Mouse (Mus musculus) spleen, postnatal 14 days (tissue): ENCODE measurements around the gene AI661453.
A peak's percentile ranks its signal among the peaks of the same experiment; 100 is the strongest.

Experiments used
- DNase-seq, 2 experiments: peaks; one replicate each; pipeline ENCODE4 v3.0.0; 2021 to 2022; ENCODE audit warnings: low spot score in 2 of 2

The AI661453 gene

GRCm38 (mm10) chr17:47440359-47440890 is 4.0 kb downstream of the AI661453 start:
- no peak for DNase-seq

- no peak for DNase-seq
Observed at GRCm38 (mm10) chr17:47441296-47442051, 5.1 kb downstream of the AI661453 start.

DNA sequence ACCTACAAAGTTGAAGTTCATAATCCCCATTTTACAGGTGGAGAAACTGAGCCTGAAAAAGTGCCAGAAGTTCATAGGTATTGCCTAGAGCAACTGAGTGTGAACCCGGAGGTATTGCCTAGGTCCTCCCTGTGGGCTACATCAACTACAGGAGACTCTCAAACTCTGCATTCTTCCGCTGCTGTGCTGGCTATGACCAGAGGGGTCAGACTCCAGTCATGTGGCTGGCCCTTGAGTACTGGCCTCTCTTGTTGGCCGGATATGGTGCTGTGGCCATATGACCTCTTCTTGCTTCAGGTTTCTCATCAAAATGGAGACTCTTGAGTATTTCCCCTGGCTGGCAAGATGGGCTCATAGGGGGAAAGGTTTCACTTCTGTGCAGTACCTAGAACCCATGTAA is 5.9 kb downstream of the AI661453 start:
- DNase-seq: no peak

DNA sequence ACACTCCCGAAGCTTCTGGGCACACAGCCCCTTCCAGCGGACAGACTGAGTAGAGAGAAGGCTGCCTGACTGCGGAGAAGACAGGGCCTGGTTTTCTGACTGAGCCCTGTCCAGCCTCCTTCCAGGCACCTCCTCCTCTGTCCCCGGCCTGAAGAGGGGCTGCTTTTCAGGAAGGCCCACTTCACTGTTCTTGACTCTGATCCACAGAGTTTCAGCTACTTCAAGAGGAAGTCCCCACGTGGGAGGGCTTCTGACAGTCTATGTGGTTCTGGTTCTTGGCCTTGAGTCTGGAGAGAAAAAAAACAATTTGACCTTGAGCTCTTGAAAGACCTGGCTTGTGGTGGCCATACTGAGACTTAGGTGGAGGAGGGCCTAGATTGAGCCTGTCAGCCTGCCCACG is 7.7 kb downstream of the AI661453 start:
- DNase-seq: no peak

GRCm38 (mm10) chr17:47445518-47445917 is 9.1 kb downstream of the AI661453 start:
- DNase-seq: no peak

DNA sequence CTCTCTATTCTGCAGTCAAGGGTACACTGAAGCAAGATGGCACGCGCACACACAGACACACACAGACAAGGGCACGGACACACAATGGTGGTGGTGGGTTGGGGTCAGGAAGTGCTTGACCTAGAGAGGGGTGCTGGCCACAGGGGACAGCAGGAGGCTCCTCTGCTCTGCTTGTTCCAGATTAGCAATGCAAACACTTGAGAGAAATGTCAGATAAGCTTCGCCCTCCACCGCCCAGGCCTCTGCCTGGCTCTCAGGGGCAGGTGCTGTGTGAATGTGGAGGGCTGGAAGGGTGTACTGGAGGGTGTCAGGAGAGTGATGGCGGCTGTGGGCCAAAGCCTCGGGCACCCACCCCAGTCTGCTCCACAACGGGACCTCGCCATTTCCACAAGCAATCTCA is 9.6 kb downstream of the AI661453 start:
- DNase-seq: no peak

DNA sequence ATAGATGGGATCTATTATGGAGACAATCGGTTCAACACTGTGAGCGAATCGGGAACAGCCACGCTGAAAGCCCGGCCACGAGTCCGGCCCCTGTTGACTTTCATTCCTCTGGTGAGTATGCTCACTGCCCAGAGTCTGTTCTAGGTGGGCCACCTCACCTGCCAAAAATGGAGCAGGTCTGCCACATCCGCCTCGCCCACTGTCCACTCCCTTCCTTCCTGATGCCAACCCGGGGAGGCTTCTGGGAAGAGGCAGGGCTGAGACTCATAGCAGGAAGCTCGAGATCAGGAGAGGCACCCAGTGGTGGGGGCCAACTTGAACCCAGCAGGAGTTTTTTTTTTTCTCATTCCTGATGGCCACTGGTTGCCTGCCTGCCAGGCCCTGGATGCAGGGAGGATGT is 10.1 kb downstream of the AI661453 start:
- DNase-seq: no peak

- DNase-seq: no peak
Observed at GRCm38 (mm10) chr17:47448523-47449372, 12.3 kb downstream of the AI661453 start.

- no peak for DNase-seq
Observed at GRCm38 (mm10) chr17:47449432-47449831, 13.0 kb downstream of the AI661453 start.

- DNase-seq: no peak
Observed at GRCm38 (mm10) chr17:47450239-47450638, 13.8 kb downstream of the AI661453 start.

- no peak for DNase-seq
Observed at GRCm38 (mm10) chr17:47450880-47451565, 14.6 kb downstream of the AI661453 start.

DNA sequence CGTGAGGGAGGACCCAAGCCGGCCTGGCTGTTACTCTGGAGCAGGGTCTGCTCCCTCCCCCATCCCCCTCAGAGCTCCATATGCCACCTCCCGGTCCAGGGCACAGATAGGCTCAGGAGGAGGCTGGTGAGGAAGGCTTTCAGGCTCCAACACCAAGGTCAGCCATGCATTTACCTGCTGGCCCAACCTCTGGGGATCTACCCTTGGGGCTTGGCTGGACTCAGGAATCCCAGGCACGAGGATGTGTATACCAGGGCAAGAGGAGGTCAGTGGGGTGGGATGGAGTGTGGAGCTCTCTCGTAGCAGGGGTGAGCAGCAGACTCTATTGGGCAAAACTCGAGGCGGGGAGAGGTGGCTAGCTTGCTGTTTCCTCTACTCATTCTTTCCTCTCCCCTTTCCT is 16.5 kb downstream of the AI661453 start:
- no peak for DNase-seq

- peak; percentile 11 to 28 for DNase-seq
Observed at GRCm38 (mm10) chr17:47454675-47455074, 18.3 kb downstream of the AI661453 start.

- no peak for DNase-seq
Observed at GRCm38 (mm10) chr17:47458310-47458709, 21.9 kb downstream of the AI661453 start.

DNA sequence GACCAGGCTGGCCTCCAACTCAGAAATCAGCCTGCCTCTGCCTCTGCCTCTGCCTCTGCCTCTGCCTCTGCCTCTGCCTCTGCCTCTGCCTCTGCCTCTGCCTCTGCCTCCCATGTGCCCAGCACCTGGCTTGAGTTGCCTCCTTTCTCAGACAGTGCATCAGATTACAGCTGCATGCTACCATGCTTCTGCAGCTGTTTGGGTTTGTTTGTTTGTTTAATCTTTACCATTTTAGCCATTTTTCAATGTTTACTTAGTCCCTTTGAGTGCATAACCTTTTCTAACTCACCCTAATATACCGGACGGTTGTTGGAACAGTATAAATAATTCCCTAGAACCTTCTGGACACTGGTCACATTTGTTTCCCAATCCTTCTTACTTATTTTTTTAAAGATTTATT is 22.5 kb downstream of the AI661453 start:
- DNase-seq: no peak

GRCm38 (mm10) chr17:47459341-47459919 is 23.0 kb downstream of the AI661453 start:
- DNase-seq: no peak

GRCm38 (mm10) chr17:47461688-47462087 is 25.3 kb downstream of the AI661453 start:
- DNase-seq: no peak

DNA sequence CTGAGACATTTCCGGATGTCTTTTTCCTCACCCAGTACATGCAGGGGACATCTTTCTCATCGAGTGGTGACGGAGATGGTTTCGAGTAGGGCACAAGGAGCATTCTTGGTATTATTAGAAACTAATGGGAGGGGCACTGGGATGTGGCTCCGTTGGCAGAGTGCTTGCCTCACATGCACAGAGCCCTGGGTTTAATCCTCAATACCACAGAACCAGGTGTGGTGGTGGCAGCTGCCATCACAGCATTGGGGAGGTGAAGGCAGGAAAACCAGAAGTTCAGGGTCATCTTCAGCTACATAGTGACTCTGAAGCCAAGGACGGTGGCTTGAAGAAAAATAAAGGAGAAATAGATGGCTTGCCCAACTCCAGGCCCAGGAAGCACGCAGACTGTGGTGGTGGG is 25.8 kb downstream of the AI661453 start:
- DNase-seq: no peak

DNA sequence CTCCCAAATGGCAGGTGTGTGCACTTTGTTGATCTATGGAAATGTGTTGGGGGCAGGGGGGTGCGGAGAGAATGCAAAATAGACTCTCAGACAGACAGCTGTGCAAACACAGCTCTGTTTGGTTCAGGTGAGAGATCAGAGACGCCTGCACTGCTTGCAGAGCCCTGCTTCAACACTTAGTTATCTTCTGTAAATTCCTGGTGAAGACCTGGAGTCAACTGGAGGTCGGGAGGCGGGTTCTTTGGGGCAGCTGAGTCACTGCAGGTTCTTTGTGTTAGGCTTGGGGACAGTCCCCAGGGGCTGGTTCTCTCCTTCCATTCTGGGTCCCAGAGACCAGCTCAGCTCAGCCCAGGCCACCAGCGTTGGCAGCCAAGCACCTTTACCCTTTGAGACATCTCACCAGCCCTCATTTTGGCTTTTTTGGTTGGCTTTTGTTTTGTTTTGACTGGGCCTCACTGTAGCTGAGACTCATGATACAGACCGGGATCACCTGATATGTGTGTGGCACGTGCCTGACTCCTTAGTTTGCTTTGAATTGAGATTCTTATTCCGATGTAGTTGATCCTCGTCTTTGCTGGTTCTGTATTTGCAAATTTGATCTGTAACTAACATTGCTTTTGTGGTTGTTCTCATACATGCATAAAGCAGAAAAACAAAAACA is 26.4 kb downstream of the AI661453 start:
- DNase-seq: no peak

DNA sequence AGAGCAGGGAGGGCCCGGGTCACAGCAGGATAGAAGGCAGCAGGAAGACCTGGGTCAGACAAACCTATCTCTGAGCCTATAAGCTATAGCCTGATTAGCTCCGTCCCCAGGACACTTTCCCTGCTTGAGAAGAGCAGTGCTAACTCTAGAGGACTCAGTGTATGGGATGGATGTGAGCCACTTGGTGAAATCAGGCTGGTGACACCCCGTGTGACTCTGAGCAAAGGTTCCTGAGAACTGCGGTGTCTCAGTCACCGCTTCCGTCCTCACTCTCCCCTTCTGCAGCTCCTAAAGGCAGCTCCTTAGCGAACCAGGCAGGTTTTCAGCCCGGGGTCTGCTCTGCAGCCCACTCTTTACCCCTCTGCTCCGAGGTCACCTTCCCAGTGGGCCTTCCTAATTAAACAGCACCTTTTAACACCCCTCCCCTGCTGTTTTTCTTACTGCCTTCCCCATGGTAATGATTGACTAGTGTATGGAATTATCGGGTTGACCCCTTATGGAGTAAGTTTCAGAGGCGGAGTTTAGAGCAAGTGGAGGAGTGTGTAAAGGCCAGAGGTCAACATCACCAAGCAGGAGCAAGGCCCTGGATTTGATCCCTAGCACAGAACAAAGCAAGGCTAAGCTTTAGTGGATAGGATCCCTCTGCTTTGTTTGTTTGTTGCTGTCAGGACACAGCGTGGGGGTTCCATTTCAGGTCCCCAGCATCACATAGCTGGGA is 28.0 kb downstream of the AI661453 start:
- DNase-seq: no peak

DNA sequence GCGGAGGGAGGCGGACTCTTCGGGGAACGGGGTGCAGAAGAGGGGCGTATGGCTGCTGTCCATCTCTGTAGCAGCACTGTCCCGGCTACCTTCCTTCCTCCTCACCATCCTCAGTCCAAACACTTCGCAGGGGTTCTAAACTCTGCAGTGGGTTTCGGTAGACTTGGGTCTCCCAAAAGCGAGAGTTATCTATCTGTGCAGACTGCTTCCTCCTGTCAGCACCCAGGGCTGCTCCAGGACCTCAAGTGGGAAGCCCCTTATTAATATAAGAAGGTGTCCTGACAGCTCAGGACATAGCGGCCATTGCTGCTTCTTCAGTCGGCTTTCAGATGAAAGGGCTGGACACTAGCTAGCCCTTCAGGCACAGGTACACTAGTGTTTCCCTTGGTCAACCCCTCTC is 28.6 kb downstream of the AI661453 start:
- no peak for DNase-seq
